Mouse (Mus musculus) monocyte, adult 5-6 weeks (primary cell): ENCODE data around the gene Tcte1. TPM values are rescaled to one million over a fixed set of nuclear protein-coding genes. Genes with fewer than 3 reads are reported as not detected.
A peak's percentile ranks its signal among the peaks of the same experiment; 100 is the strongest.

Source experiments
- ATAC-seq: fragments of 153-309, 156-312 bp; replicated peaks from 2 replicates; pipeline ENCODE4 v1.8.0; 2017; ENCODE audit warnings: mild to moderate bottlenecking; ENCODE audit not compliant: low TSS enrichment, insufficient number of reproducible peaks, severe bottlenecking, poor library complexity, low FRiP score
- total RNA-seq: library from RNA; stranded (forward); fragments of 200-1000, 200-491, 200-594 nt; gene quantifications from 3 replicates; pipeline ENCODE4 v1.2.3, GENCODE M21; 2017

Tcte1 gene
- total RNA-seq, 1 experiment from 2014 or later, result not detected

GRCm38 (mm10) chr17:45506700-45507189 lies 16.5 kb upstream of the Tcte1 start, which contains the start of gene Aars2:
TSS of gene Aars2 (plus strand) at chr17:45506841.
- peak; percentile 89 for ATAC-seq

- no peak for ATAC-seq
These were observed 12.4 kb upstream of the Tcte1 start for GRCm38 (mm10) chr17:45510871-45511270.

GRCm38 (mm10) chr17:45511757-45512156 lies 11.5 kb upstream of the Tcte1 start:
- no peak for ATAC-seq

- ATAC-seq, result no peak
These were observed 8.0 kb upstream of the Tcte1 start for GRCm38 (mm10) chr17:45515204-45515726.

- no peak for ATAC-seq
These were observed 7.4 kb upstream of the Tcte1 start for GRCm38 (mm10) chr17:45515806-45516205.

GRCm38 (mm10) chr17:45516488-45516887 lies 6.7 kb upstream of the Tcte1 start:
- peak; percentile 60 for ATAC-seq

- ATAC-seq, result no peak
These were observed 6.1 kb upstream of the Tcte1 start for GRCm38 (mm10) chr17:45517135-45517534.

GRCm38 (mm10) chr17:45517549-45518215 lies 5.6 kb upstream of the Tcte1 start:
- no peak for ATAC-seq

- ATAC-seq, result no peak
These were observed 4.3 kb upstream of the Tcte1 start for GRCm38 (mm10) chr17:45518766-45519475.

GRCm38 (mm10) chr17:45520136-45520535 lies 3.1 kb upstream of the Tcte1 start:
- ATAC-seq, result no peak

- ATAC-seq, result no peak
These were observed 1.7 kb downstream of the Tcte1 start for GRCm38 (mm10) chr17:45524961-45525360.

GRCm38 (mm10) chr17:45526571-45526970 lies 3.3 kb downstream of the Tcte1 start:
- ATAC-seq, result no peak

GRCm38 (mm10) chr17:45530346-45530782 lies 7.1 kb downstream of the Tcte1 start:
- no peak for ATAC-seq

- no peak for ATAC-seq
These were observed 9.7 kb downstream of the Tcte1 start for GRCm38 (mm10) chr17:45532896-45533295.

GRCm38 (mm10) chr17:45536264-45536663 lies 13.0 kb downstream of the Tcte1 start:
- no peak for ATAC-seq

GRCm38 (mm10) chr17:45538394-45538793 lies 15.2 kb downstream of the Tcte1 start:
- no peak for ATAC-seq

- ATAC-seq, result no peak
These were observed 16.4 kb downstream of the Tcte1 start for GRCm38 (mm10) chr17:45539664-45540063.

- no peak for ATAC-seq
These were observed 18.9 kb downstream of the Tcte1 start for GRCm38 (mm10) chr17:45542129-45542528.

- no peak for ATAC-seq
These were observed 19.5 kb downstream of the Tcte1 start for GRCm38 (mm10) chr17:45542705-45543104.

GRCm38 (mm10) chr17:45543115-45543514 lies 19.9 kb downstream of the Tcte1 start:
- ATAC-seq, result no peak
